Mouse (Mus musculus) MEL (cell line): Measurements from ENCODE around the gene Atp1a1. TPM values are rescaled to one million over a fixed set of nuclear protein-coding genes. Genes with fewer than 3 reads are reported as not detected.

Experiments
- DNase-seq: peaks from one replicate; pipeline ENCODE4 v3.0.0; 2011; ENCODE audit warnings: low read depth, low spot score
- H3K27ac ChIP-seq: 2 replicates; pipeline ENCODE4 v1.5.1; 2012; ENCODE audit warnings: low read depth, mild to moderate bottlenecking, control low read depth, low read length, moderate library complexity; ENCODE audit not compliant: control insufficient read depth
- H3K27me3 ChIP-seq, 2 experiments: fragments of 150-350 bp in 1 of 2; sonication (generic) in 1 of 2; 2 replicates each; pipeline ENCODE4 v1.6.1; 2012; ENCODE audit warnings: low read length in 2 of 2, mild to moderate bottlenecking in 2 of 2, improper control_type of control experiment in 1 of 2, moderate library complexity in 1 of 2; ENCODE audit not compliant: insufficient read depth in 2 of 2, control insufficient read depth in 1 of 2
- H3K36me3 ChIP-seq, 2 experiments: 2 replicates each; pipeline ENCODE4 v1.6.1; 2012 to 2014; ENCODE audit warnings: low read length in 2 of 2, improper control_type of control experiment in 1 of 2, inconsistent platforms in 1 of 2, mild to moderate bottlenecking in 1 of 2; ENCODE audit not compliant: insufficient read depth in 2 of 2, control insufficient read depth in 1 of 2
- H3K4me1 ChIP-seq, 2 experiments: fragments of 150-350 bp in 1 of 2; sonication (generic) in 1 of 2; 2 replicates each; pipeline ENCODE4 v1.6.1; 2012; ENCODE audit warnings: low read length in 2 of 2, improper control_type of control experiment in 1 of 2, mild to moderate bottlenecking in 1 of 2; ENCODE audit not compliant: insufficient read depth in 2 of 2, control insufficient read depth in 1 of 2
- H3K4me3 ChIP-seq, 2 experiments: fragments of 150-350 bp in 1 of 2; sonication (generic) in 1 of 2; 2 replicates each; pipeline ENCODE4 v1.5.1; 2012; ENCODE audit warnings: low read depth in 2 of 2, low read length in 2 of 2, mild to moderate bottlenecking in 2 of 2, moderate library complexity in 2 of 2, control low read depth in 1 of 2, improper control_type of control experiment in 1 of 2; ENCODE audit not compliant: control insufficient read depth in 1 of 2, insufficient read depth in 1 of 2
- H3K79me2 ChIP-seq: 2 replicates; pipeline ENCODE4 v1.6.1; 2012; ENCODE audit warnings: mild to moderate bottlenecking, low read length, moderate library complexity; ENCODE audit not compliant: control insufficient read depth, poor library complexity, insufficient read depth
- H3K9ac ChIP-seq: 2 replicates; pipeline ENCODE4 v1.6.1; 2012; ENCODE audit warnings: low read depth, mild to moderate bottlenecking, control low read depth, low read length, moderate library complexity; ENCODE audit not compliant: control insufficient read depth, poor library complexity, severe bottlenecking
- H3K9me3 ChIP-seq: fragments of 150-350 bp; sonication (generic); replicated peaks from 2 replicates; pipeline ENCODE4 v1.6.1; 2012; ENCODE audit warnings: mild to moderate bottlenecking, low read length, improper control_type of control experiment, moderate library complexity; ENCODE audit not compliant: insufficient read depth
- BHLHE40 ChIP-seq: IDR thresholded peaks from 2 replicates; pipeline ENCODE4 v1.6.1; 2012; ENCODE audit warnings: low read depth, mild to moderate bottlenecking, inconsistent platforms, low read length, improper control_type of control experiment, borderline replicate concordance
- CHD2 ChIP-seq: IDR thresholded peaks from 2 replicates; pipeline ENCODE4 v1.6.1; 2011; ENCODE audit warnings: low read length, improper control_type of control experiment
- CTCF ChIP-seq, 3 experiments: IDR thresholded peaks in 2 of 3; conservative IDR thresholded peaks in 1 of 3; 2 replicates each; pipeline ENCODE4 v1.5.1; 2011 to 2012; ENCODE audit warnings: low read length in 3 of 3, low read depth in 2 of 3, mild to moderate bottlenecking in 2 of 3, improper control_type of control experiment in 1 of 3, inconsistent platforms in 1 of 3, mixed read lengths in 1 of 3, moderate library complexity in 1 of 3; ENCODE audit not compliant: control insufficient read depth in 1 of 3, insufficient read depth in 1 of 3, poor library complexity in 1 of 3, severe bottlenecking in 1 of 3
- ELF1 ChIP-seq: IDR thresholded peaks from 2 replicates; pipeline ENCODE4 v1.6.1; 2014; ENCODE audit warnings: low read depth, mild to moderate bottlenecking, inconsistent platforms, low read length, improper control_type of control experiment, moderate library complexity
- EP300 ChIP-seq, 2 experiments: IDR thresholded peaks; 2 replicates each; pipeline ENCODE4 v1.6.1; 2011; ENCODE audit warnings: improper control_type of control experiment in 2 of 2, low read length in 2 of 2, low read depth in 1 of 2, mild to moderate bottlenecking in 1 of 2
- ETS1 ChIP-seq: IDR thresholded peaks from 2 replicates; pipeline ENCODE4 v1.6.1; 2012; ENCODE audit warnings: low read depth, mild to moderate bottlenecking, inconsistent platforms, low read length, improper control_type of control experiment, moderate library complexity
- GATA1 ChIP-seq: IDR thresholded peaks from 2 replicates; pipeline ENCODE4 v1.6.1; 2011; ENCODE audit warnings: low read depth, low read length, improper control_type of control experiment
- HCFC1 ChIP-seq: IDR thresholded peaks from 2 replicates; pipeline ENCODE4 v1.6.1; 2012; ENCODE audit warnings: low read depth, mild to moderate bottlenecking, inconsistent platforms, low read length, improper control_type of control experiment, moderate library complexity
- MAFK ChIP-seq: IDR thresholded peaks from 2 replicates; pipeline ENCODE4 v1.6.1; 2011; ENCODE audit warnings: low read depth, mild to moderate bottlenecking, low read length, improper control_type of control experiment, borderline replicate concordance
- MAX ChIP-seq: IDR thresholded peaks from 2 replicates; pipeline ENCODE4 v1.6.1; 2011; ENCODE audit warnings: low read length, improper control_type of control experiment
- MAZ ChIP-seq: IDR thresholded peaks from 2 replicates; pipeline ENCODE4 v1.6.1; 2012; ENCODE audit warnings: low read depth, mild to moderate bottlenecking, inconsistent platforms, low read length, improper control_type of control experiment
- MYC ChIP-seq: IDR thresholded peaks from 2 replicates; pipeline ENCODE4 v1.6.1; 2011; ENCODE audit warnings: low read depth, mild to moderate bottlenecking, low read length, improper control_type of control experiment, moderate library complexity
- POLR2AphosphoS2 ChIP-seq: IDR thresholded peaks from 2 replicates; pipeline ENCODE4 v1.6.1; 2011; ENCODE audit warnings: low read length, improper control_type of control experiment
- RAD21 ChIP-seq: IDR thresholded peaks from 2 replicates; pipeline ENCODE4 v1.6.1; 2011; ENCODE audit warnings: mild to moderate bottlenecking, low read depth, low read length, improper control_type of control experiment
- RCOR1 ChIP-seq: IDR thresholded peaks from 2 replicates; pipeline ENCODE4 v1.6.1; 2012; ENCODE audit warnings: low read depth, mild to moderate bottlenecking, inconsistent platforms, low read length, improper control_type of control experiment
- SIN3A ChIP-seq: IDR thresholded peaks from 2 replicates; pipeline ENCODE4 v1.6.1; 2012; ENCODE audit warnings: low read length, improper control_type of control experiment, inconsistent platforms
- SMC3 ChIP-seq: IDR thresholded peaks from 2 replicates; pipeline ENCODE4 v1.6.1; 2011; ENCODE audit warnings: low read depth, low read length, improper control_type of control experiment
- TAL1 ChIP-seq: IDR thresholded peaks from 2 replicates; pipeline ENCODE4 v1.6.1; 2012; ENCODE audit warnings: mild to moderate bottlenecking, inconsistent platforms, low read length, moderate library complexity, mixed read lengths
- TBP ChIP-seq: IDR thresholded peaks from 2 replicates; pipeline ENCODE4 v1.8.0; 2011; ENCODE audit warnings: low read depth, low read length, improper control_type of control experiment
- TCF12 ChIP-seq: IDR thresholded peaks from 2 replicates; pipeline ENCODE4 v1.6.1; 2014; ENCODE audit warnings: low read depth, mild to moderate bottlenecking, inconsistent platforms, low read length, improper control_type of control experiment, moderate library complexity
- UBTF ChIP-seq: IDR thresholded peaks from 2 replicates; pipeline ENCODE4 v1.6.1; 2012; ENCODE audit warnings: low read depth, mild to moderate bottlenecking, inconsistent platforms, low read length, improper control_type of control experiment, moderate library complexity, borderline replicate concordance; ENCODE audit not compliant: insufficient read depth
- ZC3H11A ChIP-seq: IDR thresholded peaks from 2 replicates; pipeline ENCODE4 v1.6.1; 2012; ENCODE audit warnings: low read depth, mild to moderate bottlenecking, inconsistent platforms, low read length, improper control_type of control experiment
- ZKSCAN1 ChIP-seq: IDR thresholded peaks from 2 replicates; pipeline ENCODE4 v1.6.1; 2012; ENCODE audit warnings: low read depth, mild to moderate bottlenecking, inconsistent platforms, low read length, improper control_type of control experiment, moderate library complexity
- polyA plus RNA-seq, 2 experiments: library from polyadenylated mRNA; stranded (reverse) in 1 of 2; unstranded in 1 of 2; fragments of >175 nt in 1 of 2; fragments of >200 nt in 1 of 2; gene quantifications; 2 replicates each; pipeline versions ENCODE4 v1.2.1 to v1.2.4; 2012; ENCODE audit warnings: low replicate concordance in 2 of 2, low read depth in 1 of 2; ENCODE audit not compliant: insufficient read length in 2 of 2, insufficient read depth in 1 of 2, missing spikeins in 1 of 2
- total RNA-seq: library from RNA; depleted of rRNA; stranded (reverse); fragments of 300-350 nt; gene quantifications from 2 replicates; pipeline ENCODE4 v1.2.3, GENCODE M21; 2012

The Atp1a1 gene
- total and polyA plus RNA-seq, 3 experiments: 136 to 174 TPM; not detected in 1

- no peak for TF ChIP-seq TAL1
- TF ChIP-seq GATA1: no peak
- TF ChIP-seq RAD21: no peak
These were observed 35.9 kb downstream of the Atp1a1 start (continued) for GRCm38 (mm10) chr3:101568627-101569026.

- no peak overlapping the region for H3K9ac ChIP-seq
These were observed 40.5 kb downstream of the Atp1a1 start for GRCm38 (mm10) chr3:101564011-101564410.

GRCm38 (mm10) chr3:101562510-101563209 is 41.8 kb downstream of the Atp1a1 start:
- H3K9me3 ChIP-seq: no peaks in the 10 kb centered on the region
- no peak overlapping the region; a peak in 1 of 4 replicates for H3K4me3 ChIP-seq

More at GRCm38 (mm10) chr3:101564011-101564410, 40.5 kb downstream of the Atp1a1 start:
- DNase-seq: peak; percentile 42
- Histone ChIP-seq H3K4me3 (no peak overlapping the region), H3K27me3 (no peaks in the 10 kb centered on the region), H3K27ac (no peak overlapping the region), H3K4me1 (peaks cover 2 to 9% of the 10 kb centered on the region in 2 experiments; a peak in 3 of 4 replicates)
- TF ChIP-seq CTCF (IDR thresholded peaks at IDR 0.05 in 2 of 3, conservative IDR thresholded peaks at IDR 0.05 in 1 of 3; ENCODE audit: control insufficient read depth in 1 of 3, insufficient read depth in 1 of 3, low read depth in 2 of 3, low read length in 3 of 3, poor library complexity in 1 of 3, severe bottlenecking in 1 of 3) (peak in 1 of 3 experiments; percentile 1; a peak in 1 of 6 replicates), POLR2AphosphoS2 (no peak)
- TF ChIP-seq, all 39 proteins: peak for 1
- no peaks in the 10 kb centered on the region for H3K9me3 ChIP-seq
- no peaks in the 10 kb centered on the region for H3K79me2 ChIP-seq
- peaks cover 0 to 6% of the 10 kb centered on the region in 2 experiments; a peak in 2 of 4 replicates for H3K36me3 ChIP-seq

More at GRCm38 (mm10) chr3:101562510-101563209, 41.8 kb downstream of the Atp1a1 start:
- Histone ChIP-seq H3K79me2 (no peaks in the 10 kb centered on the region), H3K4me1 (peaks cover 2 to 9% of the 10 kb centered on the region in 2 experiments; a peak in 3 of 4 replicates), H3K27ac (peak overlapping the region; percentile 46), H3K27me3 (no peaks in the 10 kb centered on the region), H3K9ac (peak overlapping the region; percentile 21), H3K36me3 (peaks cover 0 to 6% of the 10 kb centered on the region in 2 experiments; a peak in 2 of 4 replicates)
- peak; percentile 54 for TF ChIP-seq ETS1
- TF ChIP-seq SIN3A: no peak; the same call in 1 of the 2 replicates
- peak; percentile 76 for TF ChIP-seq RCOR1
- peak; percentile 74; the same call in 1 of the 2 replicates for TF ChIP-seq TBP
- TF ChIP-seq MAFK: no peak
- no peak for TF ChIP-seq POLR2AphosphoS2
- peak; percentile 63 for TF ChIP-seq GATA1
- peak; percentile 52; the same call in 1 of the 2 replicates for TF ChIP-seq HCFC1
- TF ChIP-seq TCF12: peak; percentile 75
- no peak for TF ChIP-seq ELF1
- TF ChIP-seq TAL1: peak; percentile 66
- TF ChIP-seq MYC: no peak
- 0 out of 2 replicates have a peak, but pooled peaks have one; percentile 37 for TF ChIP-seq BHLHE40
- peak; percentile 75; the same call in 1 of the 2 replicates for TF ChIP-seq MAZ
- TF ChIP-seq MAX: 0 out of 2 replicates have a peak, but pooled peaks have one; percentile 27
- no peak for TF ChIP-seq CHD2
- TF ChIP-seq SMC3: 0 out of 2 replicates have a peak, but pooled peaks have one; percentile 8
- TF ChIP-seq ZC3H11A: no peak
- peak; percentile 90; the same call in 1 of the 2 replicates for TF ChIP-seq UBTF
- TF ChIP-seq ZKSCAN1: no peak
- peak; percentile 73 to 81 for TF ChIP-seq EP300 (IDR thresholded peaks at IDR 0.05; ENCODE audit: low read depth in 1 of 2, low read length in 2 of 2)
- DNase-seq: peak; percentile 82
